Mouse (Mus musculus): ENCODE data around the gene Ctnnbl1.

Ctnnbl1 gene

DNA sequence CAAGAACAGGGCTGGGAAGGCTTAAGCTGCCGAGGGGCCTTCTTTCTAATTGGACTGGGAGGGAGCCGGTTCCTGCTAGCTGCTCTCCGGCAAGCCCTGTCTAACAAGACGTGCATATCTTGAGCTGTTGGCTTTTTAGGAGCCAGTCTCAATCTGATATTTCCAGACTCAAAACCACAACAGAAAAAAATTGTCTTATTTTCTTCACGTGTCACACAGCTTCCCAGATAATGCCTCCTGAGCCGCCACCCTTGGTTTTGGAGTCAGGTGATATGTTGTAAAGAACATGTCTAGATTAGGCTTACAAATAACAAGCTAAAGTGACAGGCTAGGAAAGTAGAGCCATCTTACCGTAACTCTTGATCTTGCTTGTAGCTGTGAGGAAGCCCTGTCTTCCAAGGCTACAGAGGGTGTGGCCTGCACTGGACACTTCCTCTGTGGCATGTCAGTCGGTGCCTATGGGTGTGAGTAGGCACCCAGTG lies 56.7 kb downstream of the Ctnnbl1 start:
- no peak for DNase-seq (ENCODE audit: low read depth, low spot score)

DNA sequence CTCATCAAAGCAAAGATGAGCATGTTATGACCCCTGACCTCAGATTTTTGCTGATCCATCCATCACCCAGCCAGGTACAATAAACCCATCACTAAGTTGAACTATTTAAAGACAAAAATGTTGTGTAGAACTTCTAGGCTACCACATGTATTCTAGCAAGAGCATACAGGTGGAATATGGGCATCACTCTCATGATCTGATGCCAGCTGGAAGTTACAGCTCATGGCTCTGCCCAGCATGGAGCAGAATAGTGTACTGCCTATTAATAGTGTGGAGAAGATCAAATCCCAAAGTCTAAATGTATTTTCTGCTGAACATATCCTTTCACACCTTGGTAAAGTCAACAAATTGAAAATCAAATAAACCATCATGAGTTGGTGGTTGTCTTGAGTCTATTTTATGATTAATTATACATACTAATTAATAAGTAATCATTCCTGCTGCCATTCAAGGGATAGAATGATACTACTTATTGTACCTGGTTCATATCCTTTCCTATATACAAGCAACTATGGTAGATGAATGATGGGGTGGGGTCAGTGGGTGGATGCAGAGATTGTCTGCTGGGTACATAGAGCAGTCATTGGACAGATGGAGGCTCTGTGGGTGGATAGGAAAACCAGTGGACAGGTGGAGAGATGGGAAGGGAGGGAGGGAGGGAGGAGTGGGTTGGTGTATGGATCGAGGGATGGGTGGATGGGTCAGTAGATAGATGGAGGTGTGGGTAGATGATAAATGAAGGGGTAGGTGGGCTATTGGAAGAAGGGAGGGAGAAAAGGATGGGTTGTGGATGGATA lies 58.6 kb downstream of the Ctnnbl1 start:
- no peak for DNase-seq (ENCODE audit: low read depth, low spot score)

DNA sequence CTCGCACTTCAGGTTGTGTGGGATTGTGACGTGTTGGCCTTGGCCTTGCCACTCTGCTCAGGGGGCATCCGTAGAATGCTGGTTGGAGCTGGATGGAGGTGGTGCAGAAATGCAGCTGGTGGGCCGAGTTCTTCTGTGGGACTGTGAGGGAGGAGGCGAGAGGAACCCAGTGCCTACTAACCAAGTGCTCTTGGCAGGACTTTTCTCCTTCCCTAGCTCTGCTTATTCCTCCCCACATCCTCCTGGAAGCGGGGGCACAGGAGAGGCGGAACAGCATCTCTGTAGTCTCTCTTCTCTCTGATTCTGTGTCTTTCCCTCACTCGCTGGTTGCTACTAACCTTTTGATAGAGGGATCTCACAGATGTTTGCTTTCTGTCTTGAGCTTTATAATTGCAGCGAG lies 62.3 kb downstream of the Ctnnbl1 start:
- DNase-seq (ENCODE audit: low read depth, low spot score), result no peak

DNA sequence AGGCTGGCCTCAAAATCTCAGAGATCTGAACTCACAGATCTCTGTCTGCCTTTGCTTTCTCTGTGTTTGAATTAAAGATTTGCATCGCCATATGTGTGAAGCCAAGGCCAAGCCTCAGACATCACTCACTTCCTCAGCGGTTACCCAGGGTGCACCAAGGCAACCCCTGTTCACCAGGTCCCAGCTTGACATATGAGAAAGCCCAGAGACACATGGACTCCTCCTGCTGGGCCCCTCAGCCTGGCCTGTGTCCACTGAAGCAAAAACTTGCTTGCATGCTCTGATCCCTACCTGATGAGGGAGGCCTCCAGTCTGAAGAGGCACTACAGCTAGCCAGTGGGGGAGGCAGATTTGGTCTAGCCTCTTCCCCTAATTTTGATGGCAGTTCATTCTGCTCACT lies 63.1 kb downstream of the Ctnnbl1 start:
- DNase-seq (ENCODE audit: low read depth, low spot score), result no peak

DNA sequence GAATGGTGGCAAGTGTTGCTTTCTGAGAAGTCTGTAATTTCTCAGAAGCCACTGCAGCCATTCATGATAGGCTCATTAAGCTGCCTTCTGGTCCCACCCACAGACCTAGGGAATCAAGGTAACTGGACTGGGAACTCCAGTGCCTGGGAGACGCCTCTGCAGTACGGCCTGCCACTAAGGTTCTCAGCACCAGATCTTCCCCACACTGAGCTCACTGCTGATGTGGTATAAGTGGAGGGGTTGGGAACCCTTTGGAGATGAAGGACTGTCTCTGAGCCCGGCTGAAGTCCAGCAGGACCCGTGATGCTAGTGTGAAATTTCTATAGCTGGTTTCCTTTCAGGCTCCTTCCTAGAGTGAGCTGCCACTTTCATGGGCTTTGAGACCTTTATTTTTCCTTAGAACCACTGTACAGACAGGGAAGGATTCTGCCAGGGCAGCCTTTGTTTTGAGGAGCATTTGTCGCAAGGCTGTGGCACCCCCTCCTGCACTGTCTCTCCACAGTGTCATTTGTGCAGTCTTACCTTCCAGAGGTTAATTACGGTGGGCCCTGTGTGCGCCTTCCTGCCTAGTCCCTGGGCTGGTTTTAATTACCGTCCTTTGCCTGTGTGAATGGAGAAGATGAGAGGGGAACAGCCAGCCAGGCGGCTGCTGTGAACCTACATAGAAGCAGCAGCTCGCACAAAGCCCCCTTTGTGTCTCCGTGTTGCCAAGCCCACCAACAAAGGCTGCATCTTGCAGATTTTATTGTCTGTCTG lies 63.7 kb downstream of the Ctnnbl1 start:
- no peak for DNase-seq (ENCODE audit: low read depth, low spot score)

DNA sequence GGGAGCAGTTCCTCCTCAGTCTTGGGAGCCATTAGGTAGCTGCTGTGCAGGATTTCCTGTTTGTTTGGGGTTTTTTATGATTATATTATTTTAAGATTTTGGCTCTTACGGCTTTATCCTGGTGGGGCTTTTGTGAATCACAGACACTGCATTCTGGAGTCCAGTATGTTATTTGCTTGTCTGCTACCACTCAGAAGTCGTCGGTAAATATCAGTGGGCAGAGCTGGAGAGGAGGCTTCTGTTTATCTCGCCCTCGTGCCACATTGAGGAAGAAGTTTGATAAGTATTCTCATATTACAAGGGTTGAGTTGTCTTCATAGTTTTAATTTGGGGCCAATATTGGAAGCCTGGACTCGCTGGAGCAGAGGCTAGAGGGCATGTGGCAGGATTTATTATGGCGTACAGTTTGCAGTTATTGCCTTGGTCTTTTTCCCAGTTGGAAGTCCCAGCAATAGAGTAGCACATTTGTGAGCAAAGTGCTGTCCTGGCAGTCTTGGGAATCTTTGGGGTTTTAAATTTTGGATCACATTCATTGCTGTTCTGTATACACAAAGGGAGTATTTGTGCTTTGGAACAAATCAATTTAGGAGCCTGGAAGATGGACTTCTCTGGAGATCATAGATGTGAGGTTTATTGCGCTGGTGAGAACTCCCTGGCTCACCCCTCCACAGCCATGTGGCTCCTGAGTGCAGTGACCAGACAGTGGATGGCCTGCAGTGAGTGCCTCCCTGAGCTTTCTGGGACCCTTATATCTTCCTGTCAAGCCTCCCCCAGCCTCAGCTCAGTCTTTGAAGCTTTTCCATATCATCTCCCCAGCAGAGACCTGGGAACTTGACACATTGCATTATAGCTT lies 64.5 kb downstream of the Ctnnbl1 start:
- no peak for DNase-seq (ENCODE audit: low read depth, low spot score)

DNA sequence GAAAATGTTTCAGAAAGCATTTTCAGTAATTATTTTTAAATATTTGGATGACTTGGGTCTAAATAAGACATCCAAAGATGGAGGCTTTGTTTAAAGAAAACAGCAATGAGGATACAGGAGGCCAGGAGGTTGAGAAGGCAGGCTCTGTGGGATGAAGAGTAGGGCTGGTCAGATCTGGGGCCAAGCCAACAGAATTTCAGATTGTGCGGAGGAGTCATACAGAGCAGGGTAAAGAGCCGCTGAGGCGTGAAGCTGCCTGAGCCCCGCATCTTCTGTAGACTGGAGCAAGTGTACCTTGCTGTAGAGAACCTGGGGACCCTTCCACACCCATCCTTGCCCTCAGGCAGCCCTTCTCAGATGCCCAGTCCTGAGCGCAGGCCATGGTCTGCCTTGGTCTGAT lies 65.5 kb downstream of the Ctnnbl1 start:
- no peak for DNase-seq (ENCODE audit: low read depth, low spot score)

- DNase-seq (ENCODE audit: low read depth, low spot score), result no peak
Observed at GRCm38 (mm10) chr2:157804388-157804787, 67.2 kb downstream of the Ctnnbl1 start.

DNA sequence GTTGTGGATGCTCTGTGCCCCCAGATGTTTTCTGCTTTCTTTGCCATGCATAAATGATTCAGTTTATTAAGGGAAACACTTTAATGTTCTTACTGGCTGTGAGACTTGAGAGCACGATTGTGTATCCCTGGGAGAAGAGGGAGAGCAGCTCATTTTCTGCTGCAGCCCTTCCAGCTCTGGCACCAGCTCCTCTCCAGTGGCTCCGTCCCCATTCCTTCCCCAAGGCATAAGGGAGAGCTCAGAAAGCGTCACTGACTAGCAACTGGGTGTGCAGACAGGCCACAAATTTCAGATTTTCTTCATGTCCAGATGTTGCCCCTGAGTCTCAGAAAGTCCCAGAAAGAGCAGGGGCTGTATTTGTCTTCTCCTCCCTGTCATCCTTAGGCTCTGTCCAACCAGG lies 67.9 kb downstream of the Ctnnbl1 start:
- no peak for DNase-seq (ENCODE audit: low read depth, low spot score)

DNA sequence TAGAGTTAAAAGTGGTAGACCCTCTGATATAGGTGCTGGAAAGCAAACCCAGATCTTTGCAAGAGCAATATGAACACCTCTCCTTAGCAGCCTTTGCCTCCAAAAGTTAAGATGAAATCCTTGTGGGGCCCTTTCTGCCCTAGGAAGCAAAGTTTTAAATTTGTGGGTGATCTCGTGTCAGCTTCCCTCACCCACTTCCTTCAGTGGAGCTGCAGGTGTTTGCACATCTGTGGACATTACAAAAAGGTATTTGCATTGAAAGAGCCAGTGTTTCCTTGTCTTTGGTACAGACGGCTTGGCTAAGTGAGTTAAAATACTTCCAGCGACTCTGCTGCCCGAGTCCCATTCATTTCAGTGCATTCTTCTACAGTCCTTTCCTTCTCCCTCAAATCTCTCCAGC lies 69.9 kb downstream of the Ctnnbl1 start:
- no peak for DNase-seq (ENCODE audit: low read depth, low spot score)

GRCm38 (mm10) chr2:157807621-157808367 lies 70.6 kb downstream of the Ctnnbl1 start:
- DNase-seq (ENCODE audit: low read depth, low spot score), result peak; percentile 29

DNA sequence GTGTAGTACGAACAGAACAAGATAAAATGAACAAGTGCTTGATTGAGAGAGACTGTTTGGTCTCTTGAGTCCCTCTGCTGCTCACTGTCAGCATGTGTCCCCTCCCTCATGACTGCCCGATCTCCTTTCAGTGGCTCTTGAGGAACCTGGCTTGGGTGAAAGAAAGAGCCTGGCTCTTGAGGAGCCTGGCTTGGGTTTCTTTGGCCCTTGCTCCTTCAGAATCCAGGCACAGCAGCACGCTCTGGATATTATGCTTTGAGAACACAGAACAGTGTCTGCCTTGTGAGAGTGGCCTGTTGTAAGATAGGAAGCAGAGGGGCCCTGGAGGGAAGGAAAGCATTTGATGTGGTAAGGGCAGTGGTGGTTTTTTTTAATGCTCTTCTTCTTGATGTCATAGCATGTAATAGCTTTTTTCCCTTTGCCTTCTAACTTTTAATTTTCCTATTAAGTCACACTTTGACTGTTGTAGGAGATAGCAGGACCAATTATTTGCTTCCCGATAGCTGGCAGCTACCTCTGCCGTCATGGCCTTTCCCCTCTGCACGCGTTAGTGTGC lies 71.2 kb downstream of the Ctnnbl1 start:
- no peak for DNase-seq (ENCODE audit: low read depth, low spot score)

DNA sequence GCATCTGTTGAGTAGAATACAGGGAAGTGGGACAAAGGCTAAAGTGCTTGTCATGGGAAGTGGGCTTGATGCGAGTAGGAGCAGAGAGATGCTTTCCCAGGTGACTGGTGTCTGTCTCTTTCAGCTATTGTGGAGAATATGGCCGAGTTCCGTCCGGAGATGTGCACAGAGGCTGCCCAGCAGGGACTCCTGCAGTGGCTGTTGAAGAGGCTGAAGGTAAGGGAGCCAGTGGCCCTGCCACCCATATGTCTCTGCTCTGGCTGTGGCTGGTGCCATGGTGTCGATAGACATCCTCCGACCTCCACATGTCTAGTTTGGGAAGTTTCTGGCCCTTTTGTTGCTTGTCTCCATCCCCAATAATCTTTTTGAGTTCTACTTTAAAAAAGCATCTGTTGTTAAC lies 72.1 kb downstream of the Ctnnbl1 start:
- no peak for DNase-seq (ENCODE audit: low read depth, low spot score)

GRCm38 (mm10) chr2:157810749-157811148 lies 73.5 kb downstream of the Ctnnbl1 start:
- DNase-seq (ENCODE audit: low read depth, low spot score), result no peak

DNA sequence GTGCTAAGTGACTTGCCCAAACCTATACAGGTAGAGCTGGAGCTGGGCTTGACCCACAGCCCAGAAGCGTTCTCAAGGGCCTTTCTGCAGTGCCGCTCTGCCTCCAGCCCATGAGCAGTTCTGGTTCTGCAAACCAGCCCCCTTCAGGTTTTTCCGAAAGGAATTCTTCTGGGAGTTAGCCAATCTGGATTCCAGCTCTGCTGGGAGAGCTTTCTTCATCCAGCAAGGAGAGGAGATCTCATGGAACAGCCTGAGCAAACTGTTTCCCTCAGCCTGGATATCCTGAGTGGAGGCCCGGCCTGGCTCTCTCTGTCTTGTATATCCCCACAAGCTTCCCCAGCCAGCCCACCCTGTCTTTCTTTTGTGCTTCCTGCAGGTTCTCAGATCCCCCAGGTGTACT lies 75.9 kb downstream of the Ctnnbl1 start:
- DNase-seq (ENCODE audit: low read depth, low spot score), result no peak

DNA sequence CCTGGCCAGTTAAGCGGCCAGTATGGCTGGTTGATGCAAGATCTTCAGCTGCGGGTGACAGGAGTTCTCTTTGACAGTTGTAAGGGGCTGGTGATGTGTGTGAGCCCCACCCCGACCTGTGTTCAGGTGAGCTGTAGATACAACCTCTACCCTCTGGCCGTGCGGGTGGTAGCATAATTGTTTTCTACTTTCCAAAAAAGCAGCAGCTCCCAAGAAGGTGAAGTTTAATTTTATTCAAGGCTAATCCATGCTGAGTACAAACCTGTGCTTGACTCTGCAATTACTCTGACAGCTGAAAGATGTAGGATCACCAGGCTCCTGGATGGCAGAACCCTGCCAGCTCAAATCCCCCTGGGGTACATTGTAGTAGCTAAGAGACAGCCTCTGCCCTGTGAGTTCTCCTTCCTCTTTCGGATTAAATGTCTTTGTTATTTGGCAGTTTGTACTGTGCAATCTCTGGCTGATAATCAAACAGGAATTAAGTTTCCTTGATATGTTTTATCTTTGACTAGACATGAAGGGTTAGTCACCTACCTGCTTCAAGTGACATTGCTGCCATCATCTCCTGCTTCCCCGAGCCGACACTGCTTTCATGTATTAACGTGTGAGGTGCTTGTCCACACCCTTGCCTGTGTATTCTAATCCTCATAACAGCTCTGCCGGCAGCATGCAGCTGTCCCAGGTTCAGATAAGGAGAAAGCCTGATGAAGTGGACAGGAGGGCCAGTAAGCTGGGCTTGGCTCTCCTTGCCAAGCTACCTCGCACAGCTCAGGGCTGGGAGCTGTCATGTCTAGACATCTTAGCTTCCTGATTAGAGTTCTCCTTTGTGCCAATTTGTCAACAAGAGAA lies 77.1 kb downstream of the Ctnnbl1 start:
- DNase-seq (ENCODE audit: low read depth, low spot score), result no peak

DNA sequence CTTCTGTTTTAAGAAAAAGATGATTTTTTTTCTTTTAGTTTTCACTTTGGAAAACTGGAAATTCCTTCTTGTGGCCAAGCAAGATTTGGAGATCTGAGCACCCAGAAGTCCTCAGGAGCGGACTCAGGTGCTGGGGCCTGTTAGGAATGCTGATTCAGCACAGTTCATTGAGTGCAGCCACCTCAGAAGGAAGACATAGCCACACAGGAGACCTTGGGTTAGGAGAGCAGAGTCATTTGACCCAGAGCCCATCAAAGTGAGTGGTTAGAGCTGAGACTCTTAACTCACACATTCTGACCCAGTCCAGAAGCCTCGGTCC lies 77.7 kb downstream of the Ctnnbl1 start:
- DNase-seq (ENCODE audit: low read depth, low spot score), result no peak

DNA sequence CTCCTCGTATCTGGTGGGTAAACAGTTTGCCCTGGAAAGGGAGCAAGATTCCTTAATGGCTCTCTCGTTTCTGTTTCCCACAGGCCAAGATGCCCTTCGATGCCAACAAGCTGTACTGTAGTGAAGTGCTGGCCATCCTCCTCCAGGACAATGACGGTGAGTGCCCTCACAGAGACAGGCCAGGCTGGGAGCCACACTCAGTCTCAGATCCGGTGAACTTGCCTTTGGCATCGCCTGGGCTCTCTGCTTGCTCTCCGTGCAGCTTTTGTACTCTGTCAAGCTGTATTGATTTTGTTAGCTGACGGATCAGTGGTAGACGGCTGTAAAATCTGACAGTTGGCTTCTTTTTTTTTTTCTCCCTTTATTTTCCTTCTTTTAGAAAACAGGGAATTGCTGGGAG lies 80.5 kb downstream of the Ctnnbl1 start:
- no peak for DNase-seq (ENCODE audit: low read depth, low spot score)

DNA sequence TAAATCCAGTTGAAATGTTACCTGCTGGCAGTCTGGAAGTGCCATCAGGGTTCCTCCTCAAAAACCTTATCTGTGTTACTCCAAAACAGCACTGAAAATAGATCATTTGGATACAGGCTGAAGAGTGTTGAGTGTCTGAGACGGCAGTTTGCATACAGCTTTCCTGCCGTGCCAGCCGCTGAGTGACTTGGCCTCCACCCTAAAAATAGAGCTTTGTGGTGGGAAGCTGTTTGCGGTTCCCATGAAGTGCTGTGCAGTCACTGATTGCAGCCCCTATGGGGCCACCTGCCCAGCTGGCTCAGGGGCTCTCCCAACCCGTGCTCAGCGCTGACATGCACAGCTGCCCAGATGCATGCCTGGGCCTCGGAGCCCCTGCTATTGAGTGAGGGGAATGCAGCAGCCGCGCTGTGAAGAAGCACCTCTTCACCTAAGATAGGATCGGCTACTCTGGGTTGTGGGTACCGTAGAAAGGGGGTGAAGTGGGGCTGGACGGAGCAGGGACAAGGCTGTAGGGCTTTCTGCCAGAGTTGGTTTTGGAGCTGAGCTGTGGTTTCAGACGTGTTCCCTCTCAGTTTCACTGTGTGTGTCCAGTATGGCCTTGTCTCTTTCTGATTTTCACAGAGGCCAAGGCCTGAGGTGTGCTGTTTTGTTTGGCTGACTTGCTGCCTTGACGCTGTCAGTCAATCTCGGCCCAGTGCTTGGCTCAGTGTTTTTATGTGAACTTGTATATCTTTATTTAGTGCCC lies 81.5 kb downstream of the Ctnnbl1 start:
- DNase-seq (ENCODE audit: low read depth, low spot score), result no peak

DNA sequence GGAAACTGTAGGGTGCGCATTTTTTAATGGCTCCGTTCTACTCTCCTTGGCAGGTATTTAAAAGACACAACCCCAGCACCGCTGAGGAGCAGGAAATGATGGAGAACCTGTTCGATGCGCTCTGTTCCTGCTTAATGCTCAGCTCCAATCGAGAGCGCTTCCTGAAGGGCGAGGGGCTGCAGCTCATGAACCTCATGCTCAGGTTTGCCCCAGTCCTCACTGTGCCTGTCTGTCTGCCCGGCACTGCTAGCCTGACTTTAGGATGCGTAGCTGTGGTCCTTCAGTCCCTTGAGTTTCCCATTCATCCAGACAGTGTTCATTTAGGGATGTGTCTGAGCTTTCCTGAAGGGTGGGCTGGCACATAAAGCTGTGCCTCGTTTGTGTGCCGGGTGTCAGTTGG lies 82.2 kb downstream of the Ctnnbl1 start:
- DNase-seq (ENCODE audit: low read depth, low spot score), result no peak
